Mouse (Mus musculus): ENCODE data around the gene Wnt1.

Wnt1 gene

GRCm38 (mm10) chr15:98778191-98778770 lies 11.4 kb upstream of the Wnt1 start:
- no peak for DNase-seq (ENCODE audit: low spot score)

- no peak for DNase-seq (ENCODE audit: low spot score)
Observed at GRCm38 (mm10) chr15:98778806-98779205, 10.9 kb upstream of the Wnt1 start.

- no peak for DNase-seq (ENCODE audit: low spot score)
Observed at GRCm38 (mm10) chr15:98780075-98780474, 9.6 kb upstream of the Wnt1 start.

- DNase-seq (ENCODE audit: low spot score), result no peak
Observed at GRCm38 (mm10) chr15:98780573-98780972, 9.1 kb upstream of the Wnt1 start.

- DNase-seq (ENCODE audit: low spot score), result no peak
Observed at GRCm38 (mm10) chr15:98781166-98781565, 8.5 kb upstream of the Wnt1 start.

GRCm38 (mm10) chr15:98785744-98786143 lies 3.9 kb upstream of the Wnt1 start:
- DNase-seq (ENCODE audit: low spot score), result no peak

- DNase-seq (ENCODE audit: low spot score), result no peak
Observed at GRCm38 (mm10) chr15:98787930-98788329, 1.7 kb upstream of the Wnt1 start.

GRCm38 (mm10) chr15:98788972-98789660 lies 541 bp upstream of the Wnt1 start:
- no peak for DNase-seq (ENCODE audit: low spot score)

GRCm38 (mm10) chr15:98790761-98791160 lies 1.1 kb downstream of the Wnt1 start:
- DNase-seq (ENCODE audit: low spot score), result no peak

- DNase-seq (ENCODE audit: low spot score), result no peak
Observed at GRCm38 (mm10) chr15:98791221-98791620, 1.6 kb downstream of the Wnt1 start.

GRCm38 (mm10) chr15:98791771-98792170 lies 2.1 kb downstream of the Wnt1 start:
- no peak for DNase-seq (ENCODE audit: low spot score)

- no peak for DNase-seq (ENCODE audit: low spot score)
Observed at GRCm38 (mm10) chr15:98792233-98793020, 2.8 kb downstream of the Wnt1 start.

- no peak for DNase-seq (ENCODE audit: low spot score)
Observed at GRCm38 (mm10) chr15:98793141-98793698, 3.6 kb downstream of the Wnt1 start.

GRCm38 (mm10) chr15:98796803-98797595 lies 7.3 kb downstream of the Wnt1 start:
- no peak for DNase-seq (ENCODE audit: low spot score)

GRCm38 (mm10) chr15:98797835-98798492 lies 8.3 kb downstream of the Wnt1 start:
- no peak for DNase-seq (ENCODE audit: low spot score)

- no peak for DNase-seq (ENCODE audit: low spot score)
Observed at GRCm38 (mm10) chr15:98798903-98799302, 9.2 kb downstream of the Wnt1 start.

- peak; percentile 72 for DNase-seq (ENCODE audit: low spot score)
Observed at GRCm38 (mm10) chr15:98799396-98799795, 9.7 kb downstream of the Wnt1 start.

GRCm38 (mm10) chr15:98802926-98803325 lies 13.3 kb downstream of the Wnt1 start:
- DNase-seq (ENCODE audit: low spot score), result no peak

GRCm38 (mm10) chr15:98804054-98804453 lies 14.4 kb downstream of the Wnt1 start:
- DNase-seq (ENCODE audit: low spot score), result peak; percentile 65

- DNase-seq (ENCODE audit: low spot score), result peak; percentile 54
Observed at GRCm38 (mm10) chr15:98805324-98806040, 15.8 kb downstream of the Wnt1 start.
